Mouse (Mus musculus): ENCODE results near the gene Rnf150.

DNA sequence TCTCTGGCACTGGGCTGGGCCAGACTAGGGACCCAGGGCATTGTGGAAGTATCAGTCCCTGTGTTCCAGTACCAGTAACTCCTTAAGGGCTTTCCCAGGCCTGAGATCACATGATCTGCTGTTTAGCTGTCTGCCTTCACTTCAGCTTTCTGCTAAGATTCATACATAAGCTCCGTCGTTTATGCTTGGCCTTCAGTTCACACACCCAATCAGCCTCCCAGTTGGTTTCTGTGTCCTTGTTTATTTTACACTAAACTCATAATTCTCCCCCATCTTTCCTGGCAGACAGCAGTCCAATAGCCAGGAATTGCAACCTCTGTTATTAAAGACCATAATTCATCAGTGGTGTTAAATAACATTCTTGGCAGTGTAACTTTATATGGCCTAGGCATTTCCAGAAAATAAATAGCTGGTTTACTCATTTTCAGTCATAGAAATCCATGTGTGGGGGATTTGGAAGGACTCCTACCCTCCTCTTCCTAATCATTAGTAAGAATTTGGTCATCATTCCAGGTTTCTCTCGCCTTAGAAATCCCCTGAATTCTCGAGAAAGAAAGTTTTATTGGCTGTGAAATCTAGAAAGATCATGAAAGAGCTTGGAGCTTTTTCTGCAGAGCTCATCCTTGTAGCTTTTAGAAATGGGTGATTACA, 7.8 kb downstream of the Rnf150 start:
- TF ChIP-seq CTCF (IDR thresholded peaks at IDR 0.05; ENCODE audit: extremely low read depth, insufficient read depth, low read length) (no peak), POLR2A (IDR thresholded peaks at IDR 0.05; ENCODE audit: extremely low read depth, insufficient read depth, low read length) (no peak)

Data from cortical plate, adult 2 months (tissue).